Mouse (Mus musculus): Measurements from ENCODE around the gene 1700029I15Rik. TPM values are rescaled to one million over a fixed set of nuclear protein-coding genes. Genes with fewer than 3 reads are reported as not detected.

Gene 1700029I15Rik
- polyA plus RNA-seq, 1 experiment from 2014 or later: 2.5 TPM

DNA sequence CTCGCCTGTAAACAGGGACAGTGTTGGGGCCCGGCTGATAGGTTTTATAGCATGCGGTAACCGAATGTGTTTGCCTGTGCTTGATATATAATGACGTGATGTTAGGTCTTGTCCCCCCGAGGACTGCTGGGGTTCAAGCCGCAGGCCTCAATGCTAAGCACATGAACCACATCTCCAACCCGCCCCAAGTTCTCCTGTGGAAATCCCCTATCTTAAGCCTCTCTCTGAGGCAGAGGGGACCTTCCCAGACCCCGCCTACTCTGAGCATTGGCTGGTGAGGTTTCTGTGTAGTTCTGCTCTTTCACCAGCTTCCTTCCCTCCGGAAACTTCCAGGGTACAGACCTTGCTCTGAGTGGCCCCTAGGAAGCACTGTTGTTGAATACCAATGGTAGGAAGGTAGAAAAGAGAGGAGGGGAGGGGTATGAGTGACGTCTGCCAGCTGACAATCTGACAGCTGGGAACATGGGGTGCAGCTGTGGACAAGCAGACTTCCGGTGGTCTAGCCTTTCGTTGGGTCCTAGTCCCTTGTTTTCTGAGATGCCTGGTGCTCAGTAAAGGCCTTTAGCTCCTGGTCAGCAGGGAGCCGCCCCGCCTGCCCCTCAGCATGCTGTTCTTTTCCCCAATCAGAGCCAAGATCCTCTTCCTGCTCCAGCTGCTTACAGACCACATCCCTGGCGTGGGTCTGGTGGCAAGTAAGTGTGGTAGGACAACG, 2.4 kb upstream of the 1700029I15Rik start:
- Histone ChIP-seq H3K27me3 (ENCODE audit: control insufficient read depth, insufficient read depth, low read depth, low read length) (no peaks in the 10 kb centered on the region), H3K36me3 (ENCODE audit: control insufficient read depth, insufficient read depth, low read length) (peaks cover 23% of the 10 kb centered on the region), H3K4me3 (ENCODE audit: low read length) (no peak overlapping the region), H3K9me3 (ENCODE audit: control insufficient read depth, low read length) (no peaks in the 10 kb centered on the region), H3K4me2 (ENCODE audit: low read depth, low read length) (no peak overlapping the region), H3K27ac (ENCODE audit: low read length) (no peak overlapping the region), H3K9ac (ENCODE audit: low read length) (no peak overlapping the region), H3K4me1 (replicated peaks; ENCODE audit: control insufficient read depth, insufficient read depth, low read length) (peaks cover 6% of the 10 kb centered on the region)
- no peak for ATAC-seq (ENCODE audit: low read depth)
- WGBS: 71% methylated on average over 17 of the region's 17 CpGs

DNA sequence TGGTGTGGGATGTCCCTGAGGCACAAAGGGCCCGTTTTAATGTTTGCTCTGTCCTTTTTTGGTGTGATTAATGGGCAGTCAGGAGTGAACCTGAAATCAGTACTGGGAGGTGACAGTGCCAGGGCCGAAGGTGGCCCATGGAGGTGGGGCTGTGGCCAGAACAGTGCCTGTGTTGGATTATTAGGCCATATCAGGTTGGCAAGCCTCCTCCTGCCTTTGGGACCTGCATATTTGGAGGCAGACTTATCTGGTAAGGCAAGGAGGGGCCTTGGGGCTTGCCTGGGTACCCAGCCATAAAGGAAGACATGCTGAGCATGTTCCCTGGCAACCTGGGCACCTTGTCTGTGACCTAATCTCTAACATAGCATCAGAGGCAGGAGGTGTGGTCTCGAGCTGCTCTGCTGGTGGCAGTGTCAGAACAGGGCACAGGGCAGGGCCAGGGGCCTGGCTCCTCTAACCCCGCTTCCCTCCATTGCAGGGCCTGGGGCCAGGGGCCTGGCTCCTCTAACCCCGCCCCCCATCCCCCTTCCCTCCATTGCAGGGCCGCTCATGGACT, 1.8 kb upstream of the 1700029I15Rik start:
- no peak overlapping the region for H3K27ac ChIP-seq (ENCODE audit: low read length)
- peaks cover 23% of the 10 kb centered on the region for H3K36me3 ChIP-seq (ENCODE audit: control insufficient read depth, insufficient read depth, low read length)
- no peaks in the 10 kb centered on the region for H3K9me3 ChIP-seq (ENCODE audit: control insufficient read depth, low read length)
- no peak overlapping the region for H3K4me3 ChIP-seq (ENCODE audit: low read length)
- H3K4me1 ChIP-seq (replicated peaks; ENCODE audit: control insufficient read depth, insufficient read depth, low read length): peaks cover 6% of the 10 kb centered on the region
- no peak for ATAC-seq (ENCODE audit: low read depth)
- no peak overlapping the region for H3K4me2 ChIP-seq (ENCODE audit: low read depth, low read length)
- WGBS: 64% methylated on average over 6 of the region's 6 CpGs
- no peaks in the 10 kb centered on the region for H3K27me3 ChIP-seq (ENCODE audit: control insufficient read depth, insufficient read depth, low read depth, low read length)
- no peak overlapping the region for H3K9ac ChIP-seq (ENCODE audit: low read length)

GRCm38 (mm10) chr2:92381161-92381560, 1.2 kb upstream of the 1700029I15Rik start:
- H3K4me1 ChIP-seq (replicated peaks; ENCODE audit: control insufficient read depth, insufficient read depth, low read length): peaks cover under 1% of the 10 kb centered on the region
- H3K27ac ChIP-seq (ENCODE audit: low read length): no peak overlapping the region
- no peak; the same call in 1 of the 2 replicates for ATAC-seq (ENCODE audit: low read depth)
- peaks cover 25% of the 10 kb centered on the region for H3K36me3 ChIP-seq (ENCODE audit: control insufficient read depth, insufficient read depth, low read length)
- no peak overlapping the region for H3K9ac ChIP-seq (ENCODE audit: low read length)
- H3K4me3 ChIP-seq (ENCODE audit: low read length): no peak overlapping the region
- 73% methylated on average over 5 of the region's 5 CpGs for WGBS
- H3K27me3 ChIP-seq (ENCODE audit: control insufficient read depth, insufficient read depth, low read depth, low read length): no peaks in the 10 kb centered on the region
- H3K4me2 ChIP-seq (ENCODE audit: low read depth, low read length): no peak overlapping the region
- H3K9me3 ChIP-seq (ENCODE audit: control insufficient read depth, low read length): no peaks in the 10 kb centered on the region

DNA sequence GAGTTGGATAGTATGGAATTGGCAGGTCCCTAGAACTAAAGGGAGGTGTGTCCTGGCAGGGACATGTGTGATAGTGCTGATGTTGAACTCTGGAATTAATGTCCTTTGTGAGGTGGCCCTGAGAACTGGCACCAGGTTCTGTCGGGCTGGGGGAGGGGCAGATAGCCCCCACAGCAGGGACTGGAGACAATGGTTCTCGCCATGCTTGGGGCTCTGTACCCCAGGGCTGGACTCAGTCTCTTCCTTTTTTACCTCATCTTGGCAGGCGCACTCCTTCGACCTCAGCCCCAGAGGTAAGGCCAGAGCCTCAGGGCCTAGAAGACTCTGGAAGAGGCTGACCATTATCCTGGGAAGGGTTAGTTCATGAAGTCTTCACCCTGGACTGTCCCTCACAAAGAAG, 421 bp downstream of the 1700029I15Rik start:
- peaks cover 26% of the 10 kb centered on the region for H3K36me3 ChIP-seq (ENCODE audit: control insufficient read depth, insufficient read depth, low read length)
- no peaks in the 10 kb centered on the region for H3K9me3 ChIP-seq (ENCODE audit: control insufficient read depth, low read length)
- H3K4me1 ChIP-seq (replicated peaks; ENCODE audit: control insufficient read depth, insufficient read depth, low read length): no peaks in the 10 kb centered on the region
- no peaks in the 10 kb centered on the region for H3K27me3 ChIP-seq (ENCODE audit: control insufficient read depth, insufficient read depth, low read depth, low read length)
- no peak overlapping the region for H3K9ac ChIP-seq (ENCODE audit: low read length)
- no peak for ATAC-seq (ENCODE audit: low read depth)
- H3K27ac ChIP-seq (ENCODE audit: low read length): no peak overlapping the region
- no peak overlapping the region for H3K4me2 ChIP-seq (ENCODE audit: low read depth, low read length)
- no peak overlapping the region for H3K4me3 ChIP-seq (ENCODE audit: low read length)
- 81% methylated on average over 4 of the region's 4 CpGs for WGBS

GRCm38 (mm10) chr2:92384101-92384500, 1.8 kb downstream of the 1700029I15Rik start:
- no peak overlapping the region for H3K4me3 ChIP-seq (ENCODE audit: low read length)
- no peak overlapping the region for H3K4me2 ChIP-seq (ENCODE audit: low read depth, low read length)
- 72% methylated on average over 4 of the region's 4 CpGs for WGBS
- H3K27ac ChIP-seq (ENCODE audit: low read length): no peak overlapping the region
- H3K9me3 ChIP-seq (ENCODE audit: control insufficient read depth, low read length): no peaks in the 10 kb centered on the region
- ATAC-seq (ENCODE audit: low read depth): no peak
- H3K36me3 ChIP-seq (ENCODE audit: control insufficient read depth, insufficient read depth, low read length): peaks cover 15% of the 10 kb centered on the region
- H3K9ac ChIP-seq (ENCODE audit: low read length): no peak overlapping the region
- H3K4me1 ChIP-seq (replicated peaks; ENCODE audit: control insufficient read depth, insufficient read depth, low read length): peaks cover 9% of the 10 kb centered on the region
- no peaks in the 10 kb centered on the region for H3K27me3 ChIP-seq (ENCODE audit: control insufficient read depth, insufficient read depth, low read depth, low read length)

GRCm38 (mm10) chr2:92385113-92386051, 3.0 kb downstream of the 1700029I15Rik start:
- H3K4me1 ChIP-seq (replicated peaks; ENCODE audit: control insufficient read depth, insufficient read depth, low read length): peaks cover 15% of the 10 kb centered on the region
- no peak overlapping the region for H3K4me3 ChIP-seq (ENCODE audit: low read length)
- 77% methylated on average over 22 of the region's 22 CpGs for WGBS
- no peaks in the 10 kb centered on the region for H3K9me3 ChIP-seq (ENCODE audit: control insufficient read depth, low read length)
- no peaks in the 10 kb centered on the region for H3K27me3 ChIP-seq (ENCODE audit: control insufficient read depth, insufficient read depth, low read depth, low read length)
- no peak overlapping the region for H3K4me2 ChIP-seq (ENCODE audit: low read depth, low read length)
- no peak overlapping the region for H3K9ac ChIP-seq (ENCODE audit: low read length)
- H3K36me3 ChIP-seq (ENCODE audit: control insufficient read depth, insufficient read depth, low read length): peaks cover 13% of the 10 kb centered on the region
- H3K27ac ChIP-seq (ENCODE audit: low read length): no peak overlapping the region
- ATAC-seq (ENCODE audit: low read depth): no peak

- Histone ChIP-seq H3K4me3 (ENCODE audit: low read length) (no peak overlapping the region), H3K4me1 (replicated peaks; ENCODE audit: control insufficient read depth, insufficient read depth, low read length) (peaks cover 20% of the 10 kb centered on the region), H3K9me3 (ENCODE audit: control insufficient read depth, low read length) (no peaks in the 10 kb centered on the region), H3K36me3 (ENCODE audit: control insufficient read depth, insufficient read depth, low read length) (peaks cover 7% of the 10 kb centered on the region), H3K4me2 (ENCODE audit: low read depth, low read length) (no peak overlapping the region), H3K27ac (ENCODE audit: low read length) (no peak overlapping the region), H3K9ac (ENCODE audit: low read length) (no peak overlapping the region), H3K27me3 (ENCODE audit: control insufficient read depth, insufficient read depth, low read depth, low read length) (no peaks in the 10 kb centered on the region)
- 90% methylated on average over 30 of the region's 30 CpGs for WGBS
- no peak for ATAC-seq (ENCODE audit: low read depth)
Measured at GRCm38 (mm10) chr2:92386821-92387570, 4.7 kb downstream of the 1700029I15Rik start.

GRCm38 (mm10) chr2:92387646-92388045, 5.3 kb downstream of the 1700029I15Rik start:
- Histone ChIP-seq H3K4me1 (replicated peaks; ENCODE audit: control insufficient read depth, insufficient read depth, low read length) (peaks cover 26% of the 10 kb centered on the region), H3K27me3 (ENCODE audit: control insufficient read depth, insufficient read depth, low read depth, low read length) (peaks cover 2% of the 10 kb centered on the region; the same call in 1 of the 2 replicates), H3K4me2 (ENCODE audit: low read depth, low read length) (no peak overlapping the region), H3K4me3 (ENCODE audit: low read length) (no peak overlapping the region), H3K9me3 (ENCODE audit: control insufficient read depth, low read length) (no peaks in the 10 kb centered on the region), H3K27ac (ENCODE audit: low read length) (no peak overlapping the region), H3K9ac (ENCODE audit: low read length) (no peak overlapping the region), H3K36me3 (ENCODE audit: control insufficient read depth, insufficient read depth, low read length) (peaks cover 7% of the 10 kb centered on the region)
- ATAC-seq (ENCODE audit: low read depth): no peak
- 65% methylated on average over 4 of the region's 4 CpGs for WGBS
